Mouse (Mus musculus): ENCODE measurements around the gene Xrcc1.

- no peak for TF ChIP-seq POLR2A (IDR thresholded peaks at IDR 0.05; ENCODE audit: low read depth, low read length)
- no peak for TF ChIP-seq CTCF (IDR thresholded peaks at IDR 0.05; ENCODE audit: extremely low read depth, insufficient read depth, insufficient read length, insufficient replicate concordance)
Measured at GRCm38 (mm10) chr7:24566206-24566605, 20.1 kb downstream of the Xrcc1 start.

Data from spleen, adult 2 months (tissue).